Mouse (Mus musculus) NIH3T3 (cell line): ENCODE data around the gene Fgfr4.

Source experiments
- DNase-seq: peaks from one replicate; pipeline ENCODE4 v3.0.0-alpha.2; 2012; ENCODE audit warnings: low read depth

Gene Fgfr4

DNA sequence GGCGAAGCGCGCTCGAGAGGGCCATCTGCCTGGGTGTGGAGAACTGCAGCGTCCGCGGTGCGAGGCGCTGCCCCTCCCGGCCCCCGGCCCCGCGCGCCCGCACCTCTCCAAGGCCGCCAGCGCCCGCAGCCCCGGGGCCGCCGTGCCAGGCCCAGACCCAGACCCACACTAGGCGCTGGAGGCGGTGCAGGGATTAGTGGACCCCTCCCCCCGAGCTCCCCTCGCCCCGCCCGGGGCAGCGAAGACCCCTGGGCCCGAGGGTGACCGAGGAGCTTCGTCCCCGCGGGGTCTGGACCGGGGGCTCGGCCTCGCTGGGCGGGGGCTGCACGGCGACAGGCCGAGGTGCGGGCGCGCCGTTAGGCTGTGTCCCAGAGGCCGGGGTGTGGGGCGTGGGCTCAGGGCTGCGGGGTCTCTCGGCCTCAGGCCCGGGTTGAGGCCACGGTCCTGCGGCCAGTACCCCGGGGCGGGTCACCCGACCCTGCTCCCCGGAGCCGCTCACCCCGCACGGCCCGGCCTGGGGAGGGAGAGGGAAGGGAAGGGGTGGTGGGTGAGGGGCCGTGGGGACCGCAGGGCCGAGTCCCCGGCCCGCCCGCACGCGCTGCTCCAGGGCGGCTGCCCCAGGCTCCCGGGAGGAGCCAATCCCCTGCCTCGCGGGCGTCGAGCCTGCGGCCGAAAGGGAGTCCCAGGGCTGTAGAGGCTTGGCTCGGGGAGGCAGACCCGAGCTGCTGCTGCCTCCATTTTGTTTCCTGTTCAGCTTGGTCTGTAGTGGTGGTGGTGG is 57.9 kb downstream of the Fgfr4 start:
- DNase-seq, result no peak

DNA sequence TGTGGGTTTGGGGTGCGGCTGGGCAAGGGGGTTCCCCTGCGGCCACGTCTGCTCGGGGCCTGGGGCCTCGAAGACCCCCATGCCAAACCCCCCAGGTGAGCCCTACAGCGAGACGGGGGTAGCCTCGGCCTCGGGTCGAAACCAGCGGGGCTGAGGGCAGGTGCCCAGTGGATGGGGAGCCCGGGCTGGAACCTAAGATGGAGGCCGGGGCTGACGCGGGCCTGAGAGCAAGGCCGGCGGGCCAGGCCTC is 58.5 kb downstream of the Fgfr4 start:
- no peak for DNase-seq

DNA sequence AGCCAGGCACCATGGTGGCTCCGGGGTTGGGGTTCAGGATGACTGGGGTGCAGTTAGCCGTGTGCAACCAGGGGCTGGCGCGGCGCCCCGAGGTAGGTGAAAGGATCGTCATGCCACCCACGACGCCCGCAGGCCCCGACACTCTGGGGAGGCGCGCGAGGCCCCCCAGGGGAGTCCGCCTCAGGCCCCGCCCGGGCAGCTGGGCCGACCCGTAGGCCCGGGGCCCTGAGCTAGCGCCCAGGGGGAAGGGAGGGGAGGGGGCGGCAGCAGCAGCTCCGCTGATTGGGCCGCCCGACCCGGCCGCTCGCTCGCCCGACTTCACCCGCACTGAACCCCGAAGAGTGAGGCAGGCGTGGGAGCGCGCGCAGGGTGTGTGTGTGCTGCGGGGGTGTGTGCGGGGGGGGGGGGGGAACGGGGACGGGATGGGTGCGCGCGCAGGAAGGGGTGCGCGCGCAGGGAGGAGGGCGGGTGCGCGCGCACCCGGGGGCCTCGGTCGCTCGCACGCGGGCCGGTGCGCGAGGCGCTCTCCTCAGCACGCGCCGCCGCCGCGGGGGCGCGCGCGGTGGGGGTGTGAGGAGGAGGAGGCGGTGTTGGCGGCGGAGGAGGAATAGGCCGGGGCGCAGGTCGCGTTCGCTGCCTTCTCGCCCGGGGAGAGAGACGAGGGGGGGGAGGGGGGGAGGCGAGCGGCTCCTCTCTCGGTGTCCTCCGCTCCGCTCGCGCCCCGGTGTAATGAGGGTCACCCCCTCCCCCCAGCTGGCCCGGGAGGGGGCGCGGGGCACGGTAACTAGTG is 59.0 kb downstream of the Fgfr4 start:
- DNase-seq, result no peak

DNA sequence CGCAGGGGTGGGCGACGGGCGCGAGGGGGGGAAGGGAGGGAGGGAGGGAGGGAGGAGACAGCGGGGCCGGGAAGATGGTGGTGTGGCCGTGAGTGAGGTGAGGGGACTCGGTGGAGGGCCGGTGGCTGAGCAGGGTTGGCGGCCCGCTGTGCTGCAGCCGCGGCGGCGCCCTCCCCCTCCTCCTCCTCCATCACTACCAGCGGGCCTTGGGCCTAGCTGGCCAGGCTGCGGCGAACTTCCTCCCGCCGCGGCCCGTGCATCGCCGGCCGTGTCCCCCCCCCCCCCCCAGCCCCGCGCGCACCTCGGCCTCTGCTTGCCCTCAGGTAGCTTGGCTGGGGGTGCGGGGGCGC is 59.5 kb downstream of the Fgfr4 start:
- DNase-seq, result peak; percentile 73

DNA sequence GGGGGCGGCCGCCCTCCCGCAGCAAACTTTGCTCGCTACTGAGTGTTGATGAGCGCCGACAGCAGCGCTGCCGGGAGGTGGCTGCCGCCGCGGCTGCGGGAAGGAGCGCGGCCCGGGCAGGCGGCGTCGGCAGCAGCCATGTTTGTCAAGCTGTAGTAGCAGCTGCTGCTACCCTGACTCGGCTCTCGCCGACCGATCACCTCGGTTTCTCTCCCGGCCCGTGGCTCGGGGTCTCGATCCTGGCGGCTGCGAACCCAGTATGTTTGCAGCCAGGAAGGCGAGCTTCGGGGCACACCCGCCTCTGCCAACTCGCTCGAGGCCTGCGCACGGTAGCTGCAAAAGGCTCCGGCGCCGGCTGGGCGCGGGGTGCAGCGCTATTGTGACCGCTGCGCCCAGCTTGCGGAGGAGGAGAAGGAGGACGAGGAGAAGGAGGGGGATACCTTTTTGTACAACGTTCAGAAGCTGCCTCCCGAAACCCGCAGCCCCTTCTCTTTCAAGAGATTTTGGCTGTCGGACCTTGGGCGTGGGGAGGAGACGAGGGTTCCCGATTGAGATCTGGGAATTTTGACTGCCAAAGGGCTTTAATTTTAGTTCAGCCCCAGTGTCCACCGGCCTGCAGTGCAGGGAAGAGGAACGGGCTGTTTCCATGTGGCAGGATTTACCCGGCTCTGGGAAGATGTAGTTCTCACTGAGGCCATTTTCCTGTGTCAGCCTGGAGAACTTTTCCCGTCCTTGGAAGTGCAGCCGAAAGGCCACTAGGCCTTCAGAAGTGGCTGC is 60.1 kb downstream of the Fgfr4 start:
- DNase-seq, result peak; percentile 80

DNA sequence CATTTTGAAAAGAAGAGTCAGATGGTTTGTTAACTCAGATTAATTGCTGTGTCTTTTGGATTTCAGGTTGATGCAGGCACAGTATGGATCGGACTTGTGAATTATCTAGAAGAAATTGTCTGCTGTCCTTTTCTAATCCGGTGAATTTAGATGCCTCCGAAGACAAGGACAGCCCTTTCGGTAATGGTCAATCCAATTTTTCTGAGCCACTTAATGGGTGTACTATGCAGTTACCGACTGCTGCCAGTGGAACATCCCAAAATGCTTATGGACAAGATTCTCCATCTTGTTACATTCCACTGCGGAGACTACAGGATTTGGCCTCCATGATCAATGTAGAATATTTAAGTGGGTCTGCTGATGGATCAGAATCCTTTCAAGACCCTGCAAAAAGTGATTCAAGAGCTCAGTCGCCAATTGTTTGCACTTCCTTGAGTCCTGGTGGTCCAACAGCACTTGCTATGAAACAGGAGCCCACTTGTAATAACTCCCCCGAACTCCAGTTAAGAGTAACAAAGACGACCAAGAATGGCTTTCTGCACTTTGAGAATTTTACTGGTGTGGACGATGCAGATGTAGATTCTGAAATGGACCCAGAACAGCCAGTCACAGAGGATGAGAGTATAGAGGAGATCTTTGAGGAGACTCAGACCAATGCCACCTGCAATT is 60.8 kb downstream of the Fgfr4 start:
- no peak for DNase-seq
